Mouse (Mus musculus): ENCODE measurements at regions not wholly inside any gene's neighbourhood (a gene's known extent, or its start where the extent isn't known, plus 50 kb on each side); places are given as distances from the start of the nearest gene placed in this dataset.
A peak's percentile ranks its signal among the peaks of the same experiment; 100 is the strongest.

DNA sequence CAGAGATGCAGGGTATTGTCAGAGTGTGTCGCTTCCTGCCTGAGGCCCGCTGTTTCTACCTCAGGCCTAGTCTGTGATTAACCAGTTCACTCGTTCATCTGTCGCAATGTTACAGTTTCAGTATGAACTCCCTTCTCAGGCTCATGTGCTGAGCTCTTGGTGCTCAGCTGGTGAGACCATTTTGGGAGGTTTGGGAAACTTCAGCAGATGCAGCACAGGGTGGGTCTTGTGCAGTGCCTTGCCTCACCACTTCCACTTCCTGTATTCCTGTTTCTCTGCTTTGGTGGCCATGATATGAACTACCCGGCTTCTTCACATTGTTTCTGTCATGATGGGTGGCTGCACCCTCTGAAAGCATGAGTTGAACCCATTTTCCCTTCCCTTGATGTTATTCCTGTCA lies 169.3 kb upstream of the Gadl1 start:
- DNase-seq (ENCODE audit: low read depth), result no peak
- TF ChIP-seq POLR2A (IDR thresholded peaks at IDR 0.05; ENCODE audit: borderline replicate concordance, extremely low read depth, insufficient read depth, insufficient read length, poor library complexity, severe bottlenecking) (no peak), CTCF (IDR thresholded peaks at IDR 0.05; ENCODE audit: borderline replicate concordance, extremely low read depth, insufficient read depth, insufficient read length) (no peak)

DNA sequence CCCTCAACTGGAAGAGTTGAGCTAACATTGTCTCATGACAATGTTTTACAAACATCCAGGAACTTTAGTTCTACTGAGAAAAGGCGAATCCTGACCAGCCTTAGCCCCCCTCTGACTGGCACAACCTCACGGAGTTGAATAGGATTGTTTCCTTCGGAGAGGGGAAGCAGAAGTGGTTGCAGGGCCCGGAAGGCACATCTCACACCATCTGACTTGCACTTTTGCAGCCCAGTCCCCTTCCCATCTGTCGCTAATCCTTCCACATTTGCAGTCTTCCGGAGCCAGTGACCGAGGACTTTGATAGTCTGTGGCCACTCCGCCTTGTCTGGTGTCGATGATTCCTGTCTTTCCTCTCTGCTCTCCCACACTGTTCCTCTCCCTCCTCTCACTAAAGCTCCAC lies 162.8 kb upstream of the Gadl1 start:
- DNase-seq (ENCODE audit: low read depth), result no peak
- no peak for TF ChIP-seq POLR2A (IDR thresholded peaks at IDR 0.05; ENCODE audit: borderline replicate concordance, extremely low read depth, insufficient read depth, insufficient read length, poor library complexity, severe bottlenecking)
- no peak for TF ChIP-seq CTCF (IDR thresholded peaks at IDR 0.05; ENCODE audit: borderline replicate concordance, extremely low read depth, insufficient read depth, insufficient read length)

DNA sequence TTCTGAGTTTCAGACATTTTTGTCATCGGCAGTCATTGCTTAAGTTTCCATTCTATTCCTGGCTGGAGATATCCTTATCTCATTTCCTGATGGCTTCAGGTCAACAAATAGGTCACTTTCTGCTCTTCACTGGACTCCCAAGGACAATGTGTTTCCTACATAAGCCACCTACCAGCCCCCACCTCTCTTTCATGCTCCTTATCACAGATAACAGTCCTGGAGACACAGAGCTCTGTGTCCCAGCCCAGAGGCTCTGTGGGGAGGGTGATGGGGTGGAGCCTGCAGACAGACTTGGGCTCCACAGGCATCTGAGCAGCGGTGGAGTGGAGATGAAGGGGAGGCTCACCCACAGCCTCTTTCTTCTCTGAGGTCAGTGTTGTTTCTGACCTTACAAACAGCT lies 148.8 kb upstream of the Gadl1 start:
- no peak for DNase-seq (ENCODE audit: low read depth)
- TF ChIP-seq POLR2A (IDR thresholded peaks at IDR 0.05; ENCODE audit: borderline replicate concordance, extremely low read depth, insufficient read depth, insufficient read length, poor library complexity, severe bottlenecking), result no peak
- no peak for TF ChIP-seq CTCF (IDR thresholded peaks at IDR 0.05; ENCODE audit: borderline replicate concordance, extremely low read depth, insufficient read depth, insufficient read length)

DNA sequence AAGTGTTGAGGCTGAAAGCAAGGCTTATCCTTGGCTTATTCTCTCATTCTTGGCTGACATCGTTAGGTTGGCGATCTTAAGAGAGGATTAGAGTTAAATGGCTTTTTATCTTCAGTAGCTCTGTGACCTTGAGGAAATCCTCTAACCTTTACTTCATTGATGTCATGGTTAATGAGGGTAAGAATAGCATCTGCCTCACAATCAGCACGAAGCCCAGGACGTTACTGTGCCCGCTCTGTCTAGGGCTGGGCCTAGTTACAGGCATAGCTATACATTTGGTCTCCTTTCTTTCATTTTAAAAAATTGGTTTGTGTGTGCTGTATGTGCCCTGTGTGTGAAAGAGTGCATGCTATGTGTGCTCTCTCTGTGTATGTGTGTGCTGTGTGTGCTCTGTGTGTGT lies 145.1 kb upstream of the Gadl1 start:
- no peak for TF ChIP-seq POLR2A (IDR thresholded peaks at IDR 0.05; ENCODE audit: borderline replicate concordance, extremely low read depth, insufficient read depth, insufficient read length, poor library complexity, severe bottlenecking)
- no peak for TF ChIP-seq CTCF (IDR thresholded peaks at IDR 0.05; ENCODE audit: borderline replicate concordance, extremely low read depth, insufficient read depth, insufficient read length)
- no peak for DNase-seq (ENCODE audit: low read depth)

DNA sequence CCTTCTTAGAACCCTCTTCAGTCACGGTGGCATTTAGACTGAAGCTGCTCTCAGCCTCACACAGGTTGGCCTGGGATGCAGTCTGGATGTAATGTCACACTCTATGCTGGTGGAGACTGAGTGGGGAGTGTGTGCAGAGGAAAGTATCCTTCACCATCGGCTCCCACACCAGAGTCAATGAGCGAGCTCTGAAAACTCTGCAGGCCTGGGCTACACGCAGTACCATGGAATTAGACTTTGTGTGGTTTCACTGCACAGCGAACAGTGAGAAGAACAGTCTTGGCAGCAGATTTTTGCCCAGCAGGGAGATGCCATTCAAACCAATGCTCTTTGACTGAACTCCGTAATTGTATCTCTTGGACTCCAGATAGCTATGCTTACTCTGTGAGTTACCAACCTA lies 142.8 kb upstream of the Gadl1 start:
- TF ChIP-seq CTCF (IDR thresholded peaks at IDR 0.05; ENCODE audit: borderline replicate concordance, extremely low read depth, insufficient read depth, insufficient read length), result no peak
- no peak for TF ChIP-seq POLR2A (IDR thresholded peaks at IDR 0.05; ENCODE audit: borderline replicate concordance, extremely low read depth, insufficient read depth, insufficient read length, poor library complexity, severe bottlenecking)

DNA sequence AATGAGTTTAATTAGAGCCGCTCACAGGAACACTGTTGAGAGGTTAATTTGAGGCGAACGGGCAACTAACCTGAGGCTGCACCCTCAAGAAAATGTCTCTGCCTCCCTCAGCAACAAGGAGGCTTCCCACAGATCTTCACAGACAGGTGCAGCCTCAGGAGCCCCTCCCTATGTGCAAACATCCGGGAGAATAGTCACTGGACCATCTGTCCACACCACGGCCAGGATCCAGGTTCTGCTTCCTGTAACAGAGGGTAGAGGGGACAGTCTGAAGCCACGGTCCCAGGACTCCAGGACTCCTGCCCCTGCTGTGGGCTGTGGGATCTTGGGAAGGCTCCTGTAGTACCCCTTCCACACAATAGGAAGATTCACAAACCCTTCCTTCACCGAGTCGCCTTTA lies 134.1 kb upstream of the Gadl1 start:
- no peak for TF ChIP-seq POLR2A (IDR thresholded peaks at IDR 0.05; ENCODE audit: borderline replicate concordance, extremely low read depth, insufficient read depth, insufficient read length, poor library complexity, severe bottlenecking)
- TF ChIP-seq CTCF (IDR thresholded peaks at IDR 0.05; ENCODE audit: borderline replicate concordance, extremely low read depth, insufficient read depth, insufficient read length), result no peak
- DNase-seq (ENCODE audit: low read depth), result no peak

More for the DNA sequence above, 142.8 kb upstream of the Gadl1 start:
- no peak for DNase-seq (ENCODE audit: low read depth)

DNA sequence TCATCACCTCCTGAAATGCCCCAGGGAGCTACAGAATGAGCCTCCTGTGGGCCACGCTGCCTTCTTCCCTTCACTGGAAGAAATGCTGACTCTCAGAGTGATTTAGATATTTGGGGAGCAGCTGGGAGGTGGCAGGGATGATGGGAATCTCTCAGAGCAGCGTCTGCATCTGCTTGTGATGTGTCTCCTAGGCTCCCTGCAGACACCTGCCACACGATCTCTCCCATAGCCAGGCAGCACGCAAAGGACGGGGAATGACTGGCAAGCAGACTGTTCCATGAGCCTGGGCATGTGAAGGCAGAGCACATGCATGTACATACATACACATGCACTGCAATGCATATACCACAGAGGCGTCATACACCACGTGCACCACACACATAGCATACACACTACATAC lies 133.4 kb upstream of the Gadl1 start:
- peak; percentile 55 for DNase-seq (ENCODE audit: low read depth)
- TF ChIP-seq POLR2A (IDR thresholded peaks at IDR 0.05; ENCODE audit: borderline replicate concordance, extremely low read depth, insufficient read depth, insufficient read length, poor library complexity, severe bottlenecking) (no peak), CTCF (IDR thresholded peaks at IDR 0.05; ENCODE audit: borderline replicate concordance, extremely low read depth, insufficient read depth, insufficient read length) (no peak)

DNA sequence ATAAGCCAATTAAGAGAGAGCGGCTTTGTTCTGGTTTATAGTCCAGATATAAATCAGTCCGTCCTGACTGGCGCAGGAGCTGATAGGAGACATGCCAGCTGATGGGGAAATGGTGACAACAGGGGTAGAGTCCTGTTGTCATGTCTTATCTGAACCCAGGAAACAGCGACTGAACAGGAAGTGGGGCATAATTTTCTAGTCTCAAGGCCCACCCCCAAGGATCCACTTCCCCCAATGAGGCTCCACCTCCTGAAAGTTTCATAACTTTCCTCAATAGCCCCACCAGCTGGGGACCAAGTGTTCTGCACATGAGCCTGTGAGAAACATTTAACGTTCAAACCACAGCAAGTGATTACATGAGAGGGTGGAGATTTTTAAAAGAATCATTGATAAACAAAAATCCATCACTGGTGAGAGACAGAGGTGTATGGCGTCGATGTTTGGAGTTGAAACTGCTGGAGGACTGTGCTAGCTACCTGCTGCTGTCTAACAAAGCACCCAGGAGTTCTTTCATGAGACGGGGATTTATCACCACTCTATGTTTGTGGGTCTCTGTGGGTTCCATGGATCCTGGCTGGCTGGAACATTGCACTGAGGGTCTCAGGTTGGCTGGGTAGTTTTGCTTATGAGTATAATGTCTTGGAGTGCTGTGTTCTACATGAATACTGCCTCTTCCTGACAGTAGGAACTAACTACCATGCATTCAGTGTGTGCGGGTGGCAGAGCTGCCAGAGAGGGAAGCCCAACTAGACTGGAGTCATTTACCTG lies 132.0 kb upstream of the Gadl1 start:
- TF ChIP-seq POLR2A (IDR thresholded peaks at IDR 0.05; ENCODE audit: borderline replicate concordance, extremely low read depth, insufficient read depth, insufficient read length, poor library complexity, severe bottlenecking), result no peak
- no peak for TF ChIP-seq CTCF (IDR thresholded peaks at IDR 0.05; ENCODE audit: borderline replicate concordance, extremely low read depth, insufficient read depth, insufficient read length)

DNA sequence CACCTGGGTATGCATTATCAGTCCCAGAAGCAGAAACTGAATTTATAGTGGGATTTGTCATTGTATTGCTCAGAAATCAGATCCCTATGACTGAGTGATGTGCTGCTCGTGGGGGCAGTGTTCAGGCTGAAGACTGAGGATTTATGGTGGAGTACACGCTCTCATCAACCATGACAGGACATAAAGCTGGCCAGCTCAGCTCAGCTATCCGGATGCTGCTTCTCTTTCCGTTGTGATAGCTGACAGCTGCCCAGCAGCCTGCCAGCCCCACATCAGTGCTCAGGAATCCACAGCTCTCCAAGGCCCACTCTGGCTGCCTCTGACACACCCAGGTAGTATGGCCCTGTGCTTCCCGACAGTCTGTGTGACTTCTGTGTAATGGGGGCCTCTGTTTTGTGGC lies 130.4 kb upstream of the Gadl1 start:
- DNase-seq (ENCODE audit: low read depth), result no peak
- TF ChIP-seq CTCF (IDR thresholded peaks at IDR 0.05; ENCODE audit: borderline replicate concordance, extremely low read depth, insufficient read depth, insufficient read length), result no peak
- TF ChIP-seq POLR2A (IDR thresholded peaks at IDR 0.05; ENCODE audit: borderline replicate concordance, extremely low read depth, insufficient read depth, insufficient read length, poor library complexity, severe bottlenecking), result no peak

More for the DNA sequence above, 132.0 kb upstream of the Gadl1 start:
- DNase-seq (ENCODE audit: low read depth), result no peak

DNA sequence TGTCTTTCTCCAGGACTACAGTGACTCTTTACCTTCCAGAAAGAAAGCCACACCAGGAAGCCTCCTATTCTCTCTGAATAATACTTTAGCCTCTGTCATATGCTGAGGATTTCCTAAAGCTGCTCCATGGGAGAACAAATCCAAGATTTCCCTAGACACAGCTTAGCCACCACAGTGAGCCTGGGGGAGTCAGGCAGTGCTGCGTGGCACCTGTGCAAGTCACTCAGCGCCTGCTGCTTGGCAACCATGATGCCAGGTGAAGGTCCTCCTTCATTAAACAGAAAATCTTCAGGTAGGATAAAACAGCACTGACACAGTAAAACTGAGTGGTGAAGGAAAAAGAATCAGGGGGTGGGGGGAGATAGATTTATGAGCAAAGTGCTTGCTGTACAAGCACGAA lies 109.9 kb upstream of the Gadl1 start:
- TF ChIP-seq CTCF (IDR thresholded peaks at IDR 0.05; ENCODE audit: borderline replicate concordance, extremely low read depth, insufficient read depth, insufficient read length) (no peak), POLR2A (IDR thresholded peaks at IDR 0.05; ENCODE audit: borderline replicate concordance, extremely low read depth, insufficient read depth, insufficient read length, poor library complexity, severe bottlenecking) (no peak)
- no peak for DNase-seq (ENCODE audit: low read depth)

DNA sequence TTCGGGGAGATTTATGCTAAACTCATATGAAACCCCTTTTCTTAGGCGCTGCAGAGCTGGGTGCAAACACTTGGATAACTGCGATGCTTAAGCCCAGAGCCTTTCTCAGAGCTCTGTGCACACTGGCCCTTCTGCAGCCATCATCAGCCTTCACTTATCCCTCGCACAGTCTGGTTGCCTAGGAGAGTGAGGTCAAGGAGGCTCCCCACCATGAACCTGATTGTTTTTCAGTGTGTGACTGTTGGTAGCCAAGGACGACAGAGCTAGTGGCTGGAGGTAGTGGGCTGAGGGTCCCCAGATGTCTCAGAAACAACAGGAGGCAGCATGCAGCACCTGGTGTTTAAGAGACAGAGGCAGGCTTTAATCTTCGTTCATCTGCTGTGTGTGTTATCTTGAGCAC lies 108.6 kb upstream of the Gadl1 start:
- TF ChIP-seq CTCF (IDR thresholded peaks at IDR 0.05; ENCODE audit: borderline replicate concordance, extremely low read depth, insufficient read depth, insufficient read length), result no peak
- TF ChIP-seq POLR2A (IDR thresholded peaks at IDR 0.05; ENCODE audit: borderline replicate concordance, extremely low read depth, insufficient read depth, insufficient read length, poor library complexity, severe bottlenecking), result no peak
- peak; percentile 60 for DNase-seq (ENCODE audit: low read depth)

DNA sequence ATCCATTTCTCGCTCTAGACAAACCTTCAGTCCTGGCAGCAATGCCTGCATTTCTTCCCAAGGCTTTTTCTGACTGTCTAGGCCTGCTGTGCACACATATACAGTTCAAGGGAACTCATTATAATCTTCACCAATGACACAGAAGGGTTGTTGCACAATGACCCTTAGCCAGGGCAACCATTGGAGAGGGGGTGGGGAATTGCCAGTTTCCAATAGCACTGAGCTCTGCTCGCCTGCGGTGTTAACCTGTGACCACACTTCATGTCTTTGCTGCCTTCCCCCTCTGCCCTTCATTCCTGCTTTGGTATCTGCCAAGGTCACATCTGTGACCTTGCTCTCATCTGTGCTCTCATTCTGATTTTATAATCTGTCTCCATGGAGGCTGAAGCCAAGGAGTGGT lies 106.2 kb upstream of the Gadl1 start:
- TF ChIP-seq POLR2A (IDR thresholded peaks at IDR 0.05; ENCODE audit: borderline replicate concordance, extremely low read depth, insufficient read depth, insufficient read length, poor library complexity, severe bottlenecking), result no peak
- TF ChIP-seq CTCF (IDR thresholded peaks at IDR 0.05; ENCODE audit: borderline replicate concordance, extremely low read depth, insufficient read depth, insufficient read length), result no peak
- DNase-seq (ENCODE audit: low read depth), result no peak
